Mouse (Mus musculus): ENCODE measurements around the gene Olfr1278.
"Not testable (repeated sequence)": the region's sequence is repeated elsewhere in the genome, so short reads cannot be mapped to it uniquely, and the experiment has no call there.

Olfr1278 gene

DNA sequence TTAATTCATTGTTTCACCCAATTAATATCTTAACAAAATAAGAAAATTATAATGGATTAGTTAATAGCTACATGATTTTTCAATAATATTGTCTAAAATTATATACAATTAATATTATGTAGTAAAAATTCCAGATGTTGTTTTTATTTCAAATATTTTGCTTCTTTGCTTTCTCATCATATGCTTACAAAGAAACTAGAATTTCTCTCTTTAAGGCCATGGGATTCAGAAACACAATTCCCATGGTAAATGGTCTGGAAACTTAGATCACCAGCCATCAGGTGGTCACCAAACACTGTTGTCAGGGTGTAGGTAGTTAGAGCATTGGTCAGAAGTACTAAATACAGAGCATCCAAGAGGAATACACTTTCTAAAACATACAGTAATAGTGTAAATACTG is at the start of gene Olfr1278:
Gene Olfr1278 (plus strand): TSS at position 301 of the 400 bp plus-strand sequence.
- no peak for DNase-seq

DNA sequence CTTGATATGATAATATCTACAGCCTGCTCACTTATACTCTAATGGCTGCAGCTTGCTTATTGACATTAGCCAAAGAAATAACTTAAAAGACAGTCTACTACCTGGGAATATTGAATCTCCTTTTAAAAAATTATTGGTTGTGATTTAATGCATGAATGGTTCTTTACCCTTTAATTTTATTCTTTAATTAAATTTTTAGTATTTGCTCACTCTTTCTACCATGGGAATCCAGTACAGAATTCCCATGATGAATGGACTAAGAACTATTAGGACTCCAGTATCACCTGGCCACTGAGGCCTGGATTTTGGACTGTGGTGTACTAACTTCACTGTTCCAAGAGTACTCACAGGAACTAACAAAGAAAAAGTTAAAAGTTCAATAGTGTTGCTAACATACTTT is 35.7 kb upstream of the Olfr1278 start, which contains the start of gene Olfr1276:
Gene Olfr1276 (plus strand): TSS at position 301 of the 400 bp plus-strand sequence.
- DNase-seq: no peak

DNA sequence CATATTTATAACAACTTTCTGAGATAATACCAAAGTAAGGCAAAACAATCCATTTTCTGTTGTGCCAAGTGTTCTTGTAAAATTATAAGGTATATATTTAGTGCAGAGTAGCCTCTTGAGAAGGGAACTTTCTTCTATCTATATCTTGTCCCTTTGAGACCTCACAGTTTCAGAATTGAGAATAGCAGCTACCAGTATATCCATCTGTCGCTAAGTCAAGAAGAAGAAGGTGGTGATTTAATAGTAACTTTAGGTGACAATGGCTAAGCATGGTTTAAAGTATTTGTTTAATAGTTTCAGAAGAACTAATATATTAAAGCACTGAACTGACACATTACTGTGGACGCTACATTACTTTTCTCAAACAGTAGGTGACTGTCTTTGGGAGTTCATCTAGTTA is 15.9 kb upstream of the Olfr1278 start, which contains the start of gene Olfr1277:
Gene Olfr1277 (minus strand): TSS at position 101 of the 400 bp plus-strand sequence.
- DNase-seq: no peak

DNA sequence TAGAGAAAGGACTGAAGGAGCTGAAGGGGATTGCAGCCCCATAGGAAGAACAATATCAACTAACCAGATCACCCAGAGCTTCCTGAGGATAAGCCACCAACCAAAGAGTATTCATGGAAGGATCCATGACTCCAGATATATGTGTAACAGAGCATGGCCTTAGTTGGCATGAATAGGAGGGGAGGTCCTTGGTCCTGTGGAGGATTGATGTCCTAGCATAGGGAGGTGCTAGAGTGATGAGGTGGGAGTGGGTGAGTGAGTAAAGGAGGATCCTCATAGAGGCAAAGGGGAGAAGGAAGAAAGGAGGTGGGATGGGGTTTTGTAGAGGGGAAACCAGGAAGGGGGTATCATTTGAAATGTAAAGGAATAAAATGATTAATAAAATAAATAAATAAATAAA is 8.6 kb downstream of the Olfr1278 start:
- DNase-seq: no peak

DNA sequence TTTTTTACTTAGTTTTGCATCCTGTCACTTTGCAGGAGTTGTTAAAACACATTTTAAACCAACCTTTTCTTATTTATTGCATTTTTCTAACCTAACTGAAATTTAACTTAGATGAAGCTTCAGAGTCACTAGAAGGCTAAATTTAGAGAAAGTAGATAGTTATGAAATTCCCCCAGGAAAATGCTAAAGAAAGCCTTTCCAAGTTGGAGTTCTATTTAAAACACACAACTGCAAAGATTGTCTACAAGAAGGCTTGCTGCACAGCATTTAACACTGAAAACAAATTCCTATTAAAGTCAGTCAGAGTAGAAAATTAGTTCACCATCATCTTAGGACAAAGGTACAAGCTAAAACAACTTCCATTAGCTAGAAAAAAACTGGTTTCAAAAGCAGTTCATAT is 10.4 kb downstream of the Olfr1278 start, which contains the start of gene Olfr1279:
Gene Olfr1279 (plus strand): TSS at position 262 of the 400 bp plus-strand sequence.
- DNase-seq: no peak

DNA sequence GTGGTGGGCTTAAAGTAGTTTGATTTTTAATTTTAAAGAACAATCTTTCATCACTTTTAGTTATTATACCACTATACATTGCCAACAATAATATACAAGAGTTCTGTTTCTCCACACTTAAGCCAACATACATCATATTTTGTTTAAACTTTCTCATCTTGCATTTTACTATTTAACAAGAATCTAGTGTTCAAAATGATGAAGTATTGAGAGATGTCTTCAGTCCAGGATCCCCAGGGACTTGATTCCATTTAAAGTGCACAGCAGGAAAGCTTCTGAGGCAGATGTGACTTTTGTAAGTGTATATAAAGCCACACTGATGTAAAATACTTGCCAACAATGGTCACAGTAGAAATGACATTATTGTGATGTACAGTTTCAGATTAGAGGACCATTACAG is 23.8 kb downstream of the Olfr1278 start, which contains the start of gene Olfr1280:
Gene Olfr1280 (plus strand): TSS at position 301 of the 400 bp plus-strand sequence.
- DNase-seq: no peak

DNA sequence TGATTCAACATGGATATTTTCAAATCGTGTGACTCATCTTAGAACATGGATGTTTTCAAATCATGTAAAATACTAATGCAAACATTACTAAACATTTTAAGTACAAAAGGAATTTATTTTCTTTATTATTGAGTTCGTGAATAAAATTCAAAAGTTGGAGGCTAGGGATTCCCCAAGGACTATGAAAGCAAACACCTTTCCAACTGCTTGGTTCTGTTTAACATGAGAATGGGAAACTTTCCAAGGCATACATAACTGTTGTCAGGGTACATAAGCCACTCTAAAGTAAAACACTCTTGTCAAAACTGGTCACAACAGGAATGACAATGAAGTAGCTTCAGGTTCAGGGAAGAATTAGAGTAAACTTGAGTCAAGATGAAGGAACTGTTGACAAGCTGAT is 36.3 kb downstream of the Olfr1278 start, which contains the start of gene Olfr1281:
Gene Olfr1281 (plus strand): TSS at position 301 of the 400 bp plus-strand sequence.
- no peak for DNase-seq

DNA sequence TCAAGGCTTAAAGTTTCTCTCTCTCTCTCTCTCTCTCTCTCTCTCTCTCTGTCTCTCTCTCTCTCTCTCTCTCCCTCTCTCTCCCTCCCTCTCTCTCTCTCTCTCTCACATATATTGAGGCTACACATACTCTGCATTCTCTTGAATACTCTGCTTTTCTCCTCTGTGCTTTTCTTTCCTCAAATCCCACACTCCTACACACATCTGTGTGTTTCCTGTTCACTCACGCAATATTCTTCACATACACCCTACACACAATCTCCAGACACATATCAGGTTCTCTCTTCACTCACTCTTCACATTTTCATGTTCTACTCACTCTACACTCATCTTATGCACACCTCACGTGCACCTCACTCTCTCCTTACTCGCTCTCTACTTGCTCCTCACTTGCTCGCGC is 43.8 kb downstream of the Olfr1278 start:
- DNase-seq: not testable (repeated sequence)

DNA sequence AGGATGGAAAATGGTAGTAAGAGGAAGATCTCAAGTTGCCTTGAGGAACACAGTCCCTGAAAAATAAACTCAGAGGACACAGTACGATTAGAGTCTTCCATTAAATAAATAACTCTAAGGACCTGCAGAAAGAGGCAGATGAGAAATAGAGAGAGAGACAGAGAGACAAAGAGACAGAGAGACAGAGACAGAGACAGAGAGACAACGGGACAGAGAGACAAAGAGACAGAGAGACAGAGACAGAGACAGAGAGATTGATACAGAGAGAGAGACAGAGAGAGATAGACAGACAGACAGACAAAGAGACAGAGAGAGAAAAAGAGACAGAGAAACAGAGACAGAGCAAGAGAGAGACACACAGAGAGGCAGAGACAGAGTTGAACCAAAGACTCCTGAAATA is 46.0 kb downstream of the Olfr1278 start, which contains the start of gene Olfr1282:
Gene Olfr1282 (minus strand): TSS at position 101 of the 400 bp plus-strand sequence.
- DNase-seq: no peak
